Mouse (Mus musculus) layer of hippocampus, adult 11-12 months (tissue): ENCODE measurements around the gene Fbxw11.

Experiments
- DNase-seq: peaks from one replicate; pipeline ENCODE4 v3.0.0; 2022; ENCODE audit warnings: low spot score

Fbxw11 gene

DNA sequence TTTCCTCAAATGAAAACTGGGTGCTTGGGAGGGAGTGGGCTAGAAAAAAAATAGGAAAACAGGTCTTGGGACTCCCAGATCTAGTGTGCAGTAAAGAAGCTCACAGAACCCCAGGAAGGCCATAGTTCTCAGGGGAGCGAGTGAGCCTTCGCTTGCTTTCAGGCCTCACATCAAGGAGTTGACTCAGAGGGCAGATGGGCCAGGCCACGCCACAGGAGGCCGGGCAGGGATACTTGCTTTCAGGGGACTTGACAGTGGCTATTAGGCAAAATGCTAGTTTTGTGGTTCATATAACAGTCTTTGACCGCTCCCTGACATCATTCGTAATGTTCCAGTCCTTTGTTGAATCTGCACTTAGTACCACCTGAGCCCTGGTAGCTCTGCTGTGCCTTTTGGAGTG is 18.6 kb upstream of the Fbxw11 start:
- no peak for DNase-seq

- DNase-seq, result peak; percentile 69
Observed at GRCm38 (mm10) chr11:32625677-32626076, 16.8 kb upstream of the Fbxw11 start.

DNA sequence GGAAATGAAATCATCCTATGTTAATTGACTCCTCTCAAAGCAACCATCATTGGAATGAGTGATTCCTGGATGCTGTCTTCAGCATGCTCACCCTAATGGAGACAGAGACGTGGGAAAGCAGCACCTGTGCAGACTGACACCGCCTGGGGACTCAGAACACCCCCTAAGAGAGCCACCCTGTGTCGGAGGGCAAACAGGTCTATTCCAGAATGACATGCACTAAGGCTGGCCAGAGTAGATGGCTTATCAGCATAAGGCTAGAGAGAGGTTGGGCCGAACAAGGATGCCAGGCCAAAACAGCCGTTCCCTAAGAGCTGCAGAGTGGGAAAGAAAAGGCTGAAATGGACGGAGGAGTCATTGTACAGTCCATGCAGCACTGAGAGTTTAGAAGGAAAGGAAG is 16.4 kb upstream of the Fbxw11 start:
- DNase-seq, result no peak

DNA sequence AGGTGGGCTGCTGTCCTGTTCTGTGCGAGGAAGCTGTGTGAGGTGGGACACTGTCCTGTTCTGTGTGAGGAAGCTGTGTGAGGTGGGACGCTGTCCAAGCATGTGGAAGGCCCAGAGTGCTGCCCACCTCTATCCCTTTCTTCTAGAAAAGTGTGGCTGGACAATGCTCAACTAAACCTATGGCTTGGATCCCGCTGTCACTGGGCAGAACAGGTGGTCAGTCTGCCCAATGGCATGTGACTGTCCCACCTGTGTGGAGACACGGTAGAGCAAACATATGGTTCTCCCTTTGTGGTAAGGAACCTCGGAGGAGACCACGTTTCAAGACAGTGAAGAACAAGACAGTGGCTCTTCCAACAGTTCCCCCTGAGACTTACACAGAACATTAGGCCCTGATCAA is 14.6 kb upstream of the Fbxw11 start:
- DNase-seq, result no peak

GRCm38 (mm10) chr11:32629713-32630211 is 12.8 kb upstream of the Fbxw11 start:
- DNase-seq, result no peak

DNA sequence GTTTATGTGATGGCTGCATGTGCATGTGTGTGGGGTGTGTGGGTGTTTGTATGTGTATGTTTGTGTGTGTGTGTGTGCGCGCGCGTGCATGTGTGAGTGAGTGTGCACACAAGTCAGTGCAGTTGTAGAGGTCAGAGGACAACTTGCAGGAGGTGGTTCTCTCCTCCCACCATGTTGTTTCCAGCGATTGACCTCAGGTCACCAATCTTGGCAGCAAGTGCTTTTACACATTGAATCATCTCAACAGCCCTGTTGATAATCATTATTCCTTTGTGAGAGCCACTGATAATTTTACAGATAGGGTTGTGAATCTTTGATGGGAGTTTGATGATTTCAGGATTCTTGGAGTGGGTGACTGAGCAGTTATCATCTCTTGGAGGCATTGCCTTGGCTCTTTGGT is 9.9 kb upstream of the Fbxw11 start:
- DNase-seq, result no peak

GRCm38 (mm10) chr11:32633542-32633941 is 9.0 kb upstream of the Fbxw11 start:
- DNase-seq, result no peak

DNA sequence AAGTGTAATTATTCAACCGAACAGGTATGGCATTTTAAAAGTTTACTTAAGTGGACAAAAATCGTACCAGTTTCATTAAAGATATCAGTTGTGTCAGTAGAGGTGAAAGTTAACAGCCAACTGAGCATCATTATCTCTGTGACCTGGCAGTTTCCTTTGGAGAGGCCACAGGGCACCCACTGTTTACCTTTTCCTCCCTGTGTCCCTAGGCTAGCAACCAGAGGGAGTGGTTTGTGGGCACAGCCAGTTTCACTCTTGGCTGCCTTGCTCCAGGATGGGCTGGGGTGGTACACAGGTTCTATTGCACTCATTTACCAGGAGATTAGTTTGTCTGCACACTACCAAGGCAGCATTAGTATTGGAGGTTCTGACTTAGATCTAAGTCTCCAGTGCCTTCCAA is 8.4 kb upstream of the Fbxw11 start:
- DNase-seq, result no peak

- DNase-seq, result no peak
Observed at GRCm38 (mm10) chr11:32634842-32635241, 7.7 kb upstream of the Fbxw11 start.

GRCm38 (mm10) chr11:32636275-32636674 is 6.2 kb upstream of the Fbxw11 start:
- DNase-seq, result no peak

DNA sequence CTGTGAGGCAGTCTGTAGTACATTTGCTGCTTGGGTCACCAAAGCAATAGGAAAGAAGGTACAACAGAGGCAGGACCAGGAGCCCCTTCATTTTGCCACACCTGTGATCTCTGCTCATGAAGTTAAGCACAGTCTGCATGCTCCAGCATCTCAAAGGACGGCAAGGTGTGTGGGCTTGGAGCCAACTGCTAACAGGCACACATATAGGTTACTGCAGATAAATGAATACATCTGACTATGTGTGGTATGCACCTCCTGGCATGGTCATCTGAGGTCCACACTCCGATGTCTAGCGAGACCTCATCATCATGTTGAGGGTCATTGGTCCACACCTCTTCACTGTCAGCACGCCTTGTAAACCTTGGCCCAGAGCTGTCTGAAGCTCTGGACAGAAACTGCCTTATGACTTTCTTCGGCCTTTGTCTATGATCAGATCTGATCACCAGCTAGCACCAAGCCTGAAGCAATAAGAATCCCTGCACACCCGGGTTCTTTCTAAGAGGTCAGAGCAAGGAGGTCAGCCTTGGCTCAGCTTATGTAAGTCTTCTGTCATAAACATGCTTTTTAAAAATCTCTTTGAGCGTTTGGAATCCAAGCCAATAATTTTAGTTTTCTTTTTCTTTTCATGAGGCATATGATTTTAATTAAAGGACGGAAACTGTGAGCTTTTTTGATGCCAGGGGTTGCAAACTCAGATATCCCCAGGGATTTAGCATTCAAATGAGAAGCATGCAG is 3.8 kb upstream of the Fbxw11 start:
- DNase-seq, result no peak

GRCm38 (mm10) chr11:32640617-32641016 is 1.9 kb upstream of the Fbxw11 start:
- DNase-seq, result no peak

GRCm38 (mm10) chr11:32642899-32643886 is 669 bp downstream of the Fbxw11 start:
- no peak for DNase-seq

- no peak for DNase-seq
Observed at GRCm38 (mm10) chr11:32644010-32644409, 1.5 kb downstream of the Fbxw11 start.

- no peak for DNase-seq
Observed at GRCm38 (mm10) chr11:32647265-32647664, 4.7 kb downstream of the Fbxw11 start.

DNA sequence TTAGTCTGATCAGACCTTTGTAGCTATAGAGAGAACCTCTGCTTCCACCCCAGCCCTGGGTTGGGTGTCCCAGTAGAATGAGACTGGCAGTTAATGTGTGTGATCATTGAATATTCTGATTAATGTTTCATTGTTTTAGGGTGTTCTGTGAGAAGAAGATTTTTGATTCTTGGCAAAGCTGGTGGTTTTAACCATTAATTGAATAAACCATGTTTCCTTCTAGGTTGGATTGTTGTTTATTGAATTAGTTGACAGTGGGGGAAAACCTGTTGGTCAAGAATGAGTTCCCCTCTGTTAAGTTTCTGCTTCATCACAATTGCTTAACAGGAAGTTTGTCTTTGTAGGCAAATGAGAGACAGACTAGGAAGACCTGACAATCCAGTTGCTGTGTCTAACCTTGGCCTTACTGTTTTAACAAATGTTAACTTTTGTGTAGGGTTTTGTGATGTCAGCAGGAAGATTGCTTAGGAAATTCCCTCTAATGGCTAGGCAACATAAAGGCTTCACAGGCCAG is 7.8 kb downstream of the Fbxw11 start:
- no peak for DNase-seq

DNA sequence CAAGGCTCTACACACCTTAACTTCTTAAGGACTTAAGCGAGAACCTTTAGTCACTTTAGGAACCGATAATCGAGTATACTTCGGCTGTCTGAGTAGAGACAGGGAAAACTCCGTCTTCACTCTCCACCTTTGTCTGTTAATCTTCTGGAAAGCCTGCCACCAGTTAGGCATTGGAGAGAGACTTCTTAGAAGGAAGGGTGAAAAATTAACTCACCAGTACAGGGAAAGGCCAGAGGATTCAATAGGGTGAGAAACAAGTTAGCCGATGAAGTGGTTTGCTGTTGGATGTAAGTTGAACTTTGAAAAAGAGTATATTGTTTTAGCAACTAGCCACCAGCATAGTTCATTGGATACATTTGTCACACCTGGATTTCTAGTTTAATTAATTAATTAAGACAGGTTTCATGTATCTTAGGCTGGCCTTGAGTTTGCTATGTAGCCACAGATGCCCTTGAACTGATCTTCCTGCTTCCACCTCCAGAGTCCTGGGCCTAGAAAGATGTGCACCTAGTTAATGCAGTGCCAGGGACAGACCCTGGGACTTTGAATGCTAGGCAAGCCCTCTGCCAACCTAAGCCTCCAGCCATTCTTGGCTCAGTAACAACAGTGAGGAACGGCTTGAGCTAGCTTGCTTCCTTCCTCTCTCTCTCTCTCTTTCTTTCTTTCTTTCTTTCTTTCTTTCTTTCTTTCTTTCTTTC is 8.5 kb downstream of the Fbxw11 start:
- DNase-seq, result no peak

GRCm38 (mm10) chr11:32651723-32652122 is 9.2 kb downstream of the Fbxw11 start:
- DNase-seq, result no peak

DNA sequence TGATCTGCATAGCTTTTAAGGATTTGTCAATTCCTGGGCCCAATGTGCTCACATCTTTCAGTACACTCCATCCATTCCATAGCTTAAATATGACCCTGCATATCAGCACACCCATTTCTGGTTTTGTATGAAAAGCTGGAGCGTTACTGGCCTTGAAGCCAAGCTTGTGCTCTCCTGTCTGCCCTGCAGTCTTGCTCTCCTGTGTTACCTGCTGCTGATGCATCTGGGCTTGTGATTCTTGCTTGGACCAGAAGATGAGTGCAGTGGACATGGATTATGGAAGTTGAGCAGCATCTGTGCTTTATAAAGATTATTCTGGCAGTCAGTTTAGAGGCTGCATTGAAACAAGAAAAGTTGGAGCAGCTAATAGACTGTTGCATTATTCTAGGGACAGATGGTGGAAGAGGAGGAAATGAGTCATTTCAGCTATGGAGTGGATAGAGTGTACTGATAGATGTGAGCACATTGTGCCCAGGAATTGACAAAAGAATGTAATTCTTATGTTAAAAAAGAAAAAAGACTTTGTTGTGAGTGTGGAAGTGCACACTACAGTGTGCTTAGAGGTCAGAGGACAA is 19.6 kb downstream of the Fbxw11 start:
- peak; percentile 42 for DNase-seq

GRCm38 (mm10) chr11:32665639-32666038 is 23.1 kb downstream of the Fbxw11 start:
- no peak for DNase-seq

DNA sequence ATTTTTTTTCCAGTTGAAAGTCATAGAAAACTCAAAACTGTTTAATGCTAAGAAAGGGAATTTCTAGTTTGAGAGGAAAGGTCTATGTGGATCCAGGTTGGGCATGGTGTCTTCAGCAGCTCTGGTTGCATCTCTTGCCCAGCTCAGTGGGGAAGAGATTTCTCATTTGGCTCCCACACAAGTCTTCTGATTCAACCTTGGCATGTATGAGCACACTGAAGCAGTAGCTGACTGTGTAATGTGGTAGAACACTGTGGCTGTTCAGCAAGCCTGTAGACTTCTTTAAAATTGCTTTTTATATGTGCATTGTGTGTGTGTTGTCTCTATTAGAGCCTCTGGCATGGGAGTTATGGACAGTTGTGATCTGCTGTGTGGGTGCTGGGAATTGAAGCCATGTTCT is 24.5 kb downstream of the Fbxw11 start:
- no peak for DNase-seq

DNA sequence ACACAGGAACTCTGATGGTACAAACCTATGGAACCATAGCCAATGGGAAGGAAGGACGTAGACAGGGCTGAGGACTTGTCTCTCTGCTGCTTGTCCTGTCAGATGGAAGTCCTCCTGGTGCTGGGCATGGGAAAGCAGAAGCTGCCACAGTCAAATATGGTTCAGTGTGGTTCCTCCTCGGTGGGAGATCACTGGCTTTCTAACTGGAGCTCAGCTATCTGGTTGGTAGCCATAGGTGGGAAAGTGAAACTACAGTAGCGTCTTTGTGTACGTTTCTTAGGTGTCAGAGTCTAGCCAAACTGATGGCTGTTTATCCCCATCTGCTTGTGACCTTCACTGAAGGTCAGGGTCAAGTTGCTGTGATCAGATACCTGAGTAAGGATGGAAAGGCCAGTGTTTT is 29.0 kb downstream of the Fbxw11 start:
- DNase-seq, result no peak
